Mouse (Mus musculus): ENCODE results near the gene Igf1r. TPM values are rescaled to one million over a fixed set of nuclear protein-coding genes. Genes with fewer than 3 reads are reported as not detected.

The Igf1r gene
- total RNA-seq, 2 experiments from 2014 or later: 32.5 to 38.4 TPM

DNA sequence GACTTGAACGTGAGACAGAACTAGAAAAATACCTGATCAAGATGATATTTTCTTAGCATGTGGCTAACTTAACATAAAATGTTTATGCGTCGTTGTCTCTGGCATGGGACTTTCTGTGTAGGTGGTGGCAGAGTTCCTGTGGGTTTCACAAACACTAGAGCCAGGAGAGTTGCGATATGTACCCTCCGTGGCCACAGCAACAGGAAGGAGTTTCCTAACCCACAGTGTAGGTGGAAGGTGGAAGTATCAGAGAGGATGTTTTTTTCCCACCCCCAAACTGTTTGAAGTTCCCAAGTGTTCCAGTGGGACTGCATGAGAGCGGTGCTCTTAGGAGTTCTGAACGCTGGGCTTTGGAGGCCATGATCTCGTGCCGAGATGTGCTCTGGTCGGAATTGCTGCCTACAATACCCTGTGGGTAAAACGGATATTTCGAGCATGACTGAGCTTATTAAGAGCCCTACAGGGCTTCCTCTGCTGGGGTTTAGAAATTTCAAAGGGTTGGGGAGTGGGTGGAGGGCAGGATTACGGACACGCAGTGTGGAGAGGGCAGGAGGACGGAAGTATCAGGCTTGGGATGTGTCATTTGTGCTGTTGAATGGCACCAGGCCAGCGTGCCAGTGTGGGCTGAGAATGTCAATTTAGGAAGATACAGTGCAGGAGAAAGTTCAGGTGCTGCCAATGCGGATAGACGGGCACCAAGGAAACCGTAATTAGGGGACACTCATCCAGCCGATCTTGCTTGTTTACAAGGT is 195.8 kb downstream of the Igf1r start:
- no peak for DNase-seq (ENCODE audit: extremely low spot score in 1 of 2, low spot score in 1 of 2)

DNA sequence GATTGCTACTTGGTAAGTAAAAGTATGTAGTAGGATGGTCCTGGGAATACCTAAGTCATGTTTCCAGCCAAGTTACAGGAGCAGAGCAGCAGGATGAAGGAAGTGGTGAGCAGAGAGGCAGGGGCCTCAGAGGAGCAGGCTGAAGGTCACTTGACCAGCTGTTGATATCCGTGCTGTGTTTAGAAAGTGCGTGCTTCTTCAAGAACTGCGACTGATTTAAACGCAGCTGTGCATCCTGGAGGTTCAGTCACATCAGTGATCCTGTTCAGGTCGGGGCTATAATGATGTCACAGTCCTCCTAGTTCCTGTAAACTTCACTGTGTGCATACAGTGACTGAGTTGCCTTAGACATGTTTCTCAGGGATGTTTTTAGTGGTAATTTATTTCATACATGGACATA is 199.3 kb downstream of the Igf1r start:
- DNase-seq (ENCODE audit: extremely low spot score in 1 of 2, low spot score in 1 of 2): no peak

DNA sequence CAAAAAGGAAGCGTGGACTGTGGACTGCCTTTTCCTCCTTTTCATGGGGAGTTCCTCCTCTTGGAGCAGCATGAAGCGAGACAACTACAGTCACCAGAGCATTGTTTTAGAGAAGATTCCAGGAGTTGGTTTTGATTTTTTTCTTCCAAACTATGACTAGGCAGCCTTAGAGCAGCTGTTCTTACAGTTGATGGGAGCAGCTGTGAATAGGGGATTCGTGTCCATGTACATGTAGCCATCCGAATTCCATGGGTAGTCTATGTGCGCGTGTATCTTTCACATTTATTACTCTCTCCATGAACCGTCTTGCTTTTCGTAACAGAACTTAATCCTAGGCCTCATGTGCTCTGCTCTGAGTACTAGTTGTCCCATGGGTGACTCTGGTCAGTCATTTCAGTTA is 199.8 kb downstream of the Igf1r start:
- no peak for DNase-seq (ENCODE audit: extremely low spot score in 1 of 2, low spot score in 1 of 2)

DNA sequence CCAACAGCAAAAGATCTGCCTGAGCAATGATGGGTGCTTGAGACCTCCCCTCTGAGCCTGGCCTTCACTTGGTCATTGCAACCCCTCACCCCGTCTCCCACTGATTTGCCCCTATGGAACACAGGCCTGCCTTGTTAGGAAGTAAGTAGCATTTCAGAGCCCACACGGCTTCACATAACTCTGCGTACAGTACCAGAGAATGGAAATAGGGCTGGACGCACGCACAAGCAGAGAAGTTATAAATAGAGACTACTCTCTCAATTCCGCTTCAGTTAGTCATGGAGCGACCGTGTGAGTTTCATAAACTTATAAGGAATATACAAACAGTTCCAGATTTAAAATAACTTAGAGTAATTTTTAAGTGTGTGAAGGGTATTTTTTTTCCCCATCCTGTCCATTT is 200.6 kb downstream of the Igf1r start:
- no peak for DNase-seq (ENCODE audit: extremely low spot score in 1 of 2, low spot score in 1 of 2)

DNA sequence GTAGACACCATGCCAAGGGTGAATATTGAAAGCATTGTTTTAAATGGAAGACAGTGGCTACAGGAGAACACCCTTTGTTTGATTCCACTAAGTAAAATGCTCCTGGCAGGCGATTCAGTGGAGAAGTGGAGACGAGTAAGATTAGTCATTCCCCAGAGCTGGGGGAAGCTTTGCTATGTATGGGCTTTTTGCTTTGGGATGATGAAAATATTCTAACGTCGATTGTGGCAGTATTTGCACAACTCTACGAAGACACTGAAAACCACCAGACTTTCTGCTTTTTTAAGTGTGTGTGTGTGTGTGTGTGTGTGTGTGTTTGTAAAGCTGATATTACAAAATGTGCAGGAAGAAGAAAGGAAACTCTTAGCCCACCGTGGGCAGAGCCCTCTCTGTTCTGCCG is 202.0 kb downstream of the Igf1r start:
- DNase-seq (ENCODE audit: extremely low spot score in 1 of 2, low spot score in 1 of 2): no peak

DNA sequence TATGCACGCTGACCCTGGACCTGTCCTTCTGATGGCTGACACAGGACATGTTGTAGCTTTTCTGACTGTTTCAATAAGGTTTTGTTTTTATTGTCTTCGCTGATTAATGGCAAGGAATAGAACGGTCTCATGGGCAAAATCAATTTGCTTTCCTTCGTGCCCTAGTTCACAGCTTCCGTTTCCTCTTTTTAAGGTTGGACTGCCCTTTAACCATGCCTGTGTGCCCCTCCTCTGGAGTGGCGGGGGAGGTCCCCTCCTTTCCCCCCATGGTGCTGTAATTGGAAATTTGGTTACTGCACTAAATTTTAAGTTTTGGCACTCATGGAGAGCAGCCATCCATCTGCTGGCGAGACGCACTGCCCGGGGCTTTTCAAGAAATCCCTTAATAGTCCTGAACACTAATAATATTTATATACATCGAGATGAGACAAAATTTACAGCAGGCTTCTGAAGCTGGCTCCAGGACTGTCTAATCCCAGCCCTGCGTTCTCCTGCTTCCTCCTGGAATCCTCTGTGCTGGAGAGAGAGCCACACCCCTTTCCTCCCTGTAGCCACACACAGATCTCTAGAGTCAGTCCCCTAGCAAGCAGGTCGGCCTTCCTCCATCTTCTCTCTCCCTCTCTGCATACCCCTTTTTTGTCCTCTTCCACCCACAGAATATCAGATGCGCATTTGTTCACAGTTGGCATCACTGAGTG is 207.6 kb downstream of the Igf1r start:
- DNase-seq (ENCODE audit: extremely low spot score in 1 of 2, low spot score in 1 of 2): no peak

DNA sequence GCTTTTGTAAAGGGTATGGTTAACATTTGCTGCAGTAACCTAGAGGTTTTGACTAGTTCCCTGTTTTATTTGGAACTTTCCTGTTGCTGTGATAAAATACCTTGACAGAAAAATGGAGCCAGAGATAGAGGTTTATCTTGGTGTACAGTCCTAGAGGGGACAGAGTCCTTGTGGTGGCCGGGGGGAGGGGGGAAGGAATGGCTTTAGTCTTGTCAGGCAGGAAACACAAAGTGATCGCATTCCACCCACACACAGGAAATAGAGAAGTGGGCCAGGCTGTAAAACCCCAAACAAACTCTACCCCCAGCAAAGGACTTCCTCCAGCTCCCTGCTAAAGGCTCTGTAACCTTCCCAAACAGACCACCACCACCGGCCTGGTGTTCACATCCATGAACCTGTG is 211.4 kb downstream of the Igf1r start:
- DNase-seq (ENCODE audit: extremely low spot score in 1 of 2, low spot score in 1 of 2): no peak

DNA sequence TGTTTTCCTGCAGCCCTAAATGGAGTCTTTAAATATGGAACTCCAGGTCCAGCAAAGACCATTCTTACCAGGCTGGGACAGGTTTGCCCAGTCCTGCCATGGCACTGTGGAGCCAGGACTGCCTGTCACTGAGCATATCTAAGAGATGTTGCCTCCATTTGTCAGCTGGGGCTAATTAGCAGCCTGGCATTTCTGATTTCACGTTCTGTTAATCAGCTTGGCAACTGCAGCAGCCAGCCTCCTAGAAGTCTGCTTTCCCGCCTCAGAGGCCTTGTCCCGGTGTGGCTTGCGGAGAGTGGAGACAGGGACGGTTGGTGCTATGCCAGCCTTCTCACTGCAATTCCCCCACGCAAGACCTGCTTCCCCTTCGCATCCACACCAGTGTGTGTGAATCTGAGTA is 220.1 kb downstream of the Igf1r start:
- no peak for DNase-seq (ENCODE audit: extremely low spot score in 1 of 2, low spot score in 1 of 2)

DNA sequence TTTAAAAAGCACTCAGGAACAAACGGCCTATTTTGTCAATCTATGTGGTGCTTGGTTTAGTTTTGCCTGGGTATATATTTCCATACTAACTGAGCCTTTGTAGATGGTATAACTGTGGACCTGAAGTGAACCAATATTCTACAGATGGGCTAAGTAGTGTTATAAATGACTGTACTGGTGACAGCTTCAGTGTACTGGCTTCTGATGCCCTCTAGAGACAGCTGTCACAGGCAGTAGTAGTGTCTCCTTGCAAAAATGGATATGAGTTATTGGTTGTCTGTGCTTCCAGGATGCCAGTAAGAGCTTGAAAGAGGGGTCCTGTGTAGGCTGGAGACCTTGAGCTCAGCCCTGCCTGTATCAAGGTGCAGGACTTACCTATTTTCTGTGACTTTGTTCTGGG is 227.0 kb downstream of the Igf1r start:
- no peak for DNase-seq (ENCODE audit: extremely low spot score in 1 of 2, low spot score in 1 of 2)

DNA sequence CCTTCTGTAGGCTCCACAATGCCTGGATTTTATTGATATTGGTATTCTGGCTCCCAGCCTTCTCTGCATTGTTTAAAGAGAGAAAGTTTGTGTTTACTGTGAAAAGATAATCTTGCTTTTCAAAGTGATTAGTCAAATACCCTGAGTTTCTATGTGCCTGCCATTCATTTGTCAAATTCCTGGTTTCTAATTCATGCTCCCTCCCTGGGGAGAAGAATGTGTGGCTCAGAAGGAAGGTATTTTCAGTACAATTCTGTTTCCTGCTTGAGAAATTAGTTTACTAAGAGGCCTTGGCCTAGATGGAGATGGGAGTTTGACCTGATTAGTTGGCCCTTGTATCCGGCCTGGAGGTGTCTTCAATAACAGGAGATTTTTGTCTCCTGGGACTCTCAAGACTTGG is 228.5 kb downstream of the Igf1r start:
- no peak for DNase-seq (ENCODE audit: extremely low spot score in 1 of 2, low spot score in 1 of 2)

DNA sequence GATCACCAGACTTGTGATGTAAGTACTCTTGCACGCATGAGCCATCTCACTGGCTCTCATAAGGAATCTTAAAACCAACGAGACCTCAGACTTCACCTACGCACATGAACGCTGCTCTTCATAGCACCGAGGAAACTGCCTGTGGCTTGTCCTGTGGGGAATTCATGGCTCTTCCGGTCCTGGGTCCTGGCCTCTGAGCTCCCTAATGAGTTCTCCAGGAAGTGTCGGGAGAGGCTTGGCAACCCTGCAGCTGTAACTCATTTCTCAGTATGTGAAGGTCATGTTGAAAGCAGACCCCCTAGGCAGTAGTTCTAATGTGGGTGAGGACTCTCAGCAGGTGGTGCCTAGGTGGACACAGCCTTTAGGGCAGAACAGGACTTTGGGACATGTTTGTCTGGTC is 229.4 kb downstream of the Igf1r start:
- DNase-seq (ENCODE audit: extremely low spot score in 1 of 2, low spot score in 1 of 2): no peak

DNA sequence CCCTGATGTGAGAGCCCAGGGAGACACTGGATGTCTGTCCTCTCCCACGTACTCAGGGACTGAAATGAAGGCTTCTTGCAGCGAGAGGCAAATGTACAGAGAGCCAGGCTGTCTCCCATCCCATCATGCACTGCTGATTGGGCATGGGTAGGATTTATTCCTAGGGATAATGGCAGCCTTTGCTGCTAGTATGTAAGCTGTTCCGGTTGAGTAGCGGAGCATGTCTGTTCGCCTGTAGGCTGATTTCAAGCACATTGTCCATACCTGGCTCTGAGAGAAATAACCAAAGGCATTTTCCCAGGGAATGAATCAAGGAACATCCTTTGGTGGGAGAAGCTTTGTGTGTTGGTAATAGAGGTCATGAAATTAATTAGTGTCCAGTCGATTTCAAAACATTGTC is 230.1 kb downstream of the Igf1r start:
- DNase-seq (ENCODE audit: extremely low spot score in 1 of 2, low spot score in 1 of 2): no peak

DNA sequence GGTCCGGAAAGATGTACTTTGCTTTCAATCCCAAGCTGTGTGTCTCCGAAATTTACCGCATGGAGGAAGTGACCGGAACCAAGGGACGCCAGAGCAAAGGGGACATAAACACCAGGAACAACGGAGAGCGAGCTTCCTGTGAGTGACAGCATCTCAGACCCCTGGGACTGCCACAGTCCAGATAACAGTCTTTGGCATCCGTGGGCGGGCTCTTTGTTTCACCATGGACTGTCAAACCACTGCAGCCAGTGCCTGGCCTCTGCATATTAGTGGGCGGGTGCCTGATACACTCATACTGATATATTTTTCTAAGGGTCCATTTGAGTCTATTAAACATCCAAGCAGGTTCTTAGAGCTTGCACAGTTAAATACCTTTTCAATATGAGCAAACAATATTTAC is 230.8 kb downstream of the Igf1r start:
- DNase-seq (ENCODE audit: extremely low spot score in 1 of 2, low spot score in 1 of 2): no peak

DNA sequence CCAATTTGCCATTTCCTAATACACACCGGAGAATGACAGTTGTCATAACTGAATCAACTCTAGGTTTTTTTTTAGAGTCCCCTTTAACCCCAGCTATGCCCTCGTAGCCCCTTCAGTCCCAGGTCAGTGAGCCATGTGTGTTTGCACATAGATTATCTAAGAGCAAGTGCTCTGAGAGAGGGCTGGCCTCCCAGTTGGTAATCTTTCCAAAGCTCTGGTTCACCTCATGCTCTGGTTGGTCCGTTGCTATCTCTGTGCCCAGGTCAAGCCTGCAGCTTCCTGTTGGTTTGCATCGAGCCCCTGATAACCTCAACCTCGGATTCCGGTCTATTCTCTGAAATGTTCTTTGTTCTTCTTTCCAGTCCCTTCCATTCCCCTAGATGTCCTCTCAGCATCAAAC is 236.6 kb downstream of the Igf1r start:
- no peak for DNase-seq (ENCODE audit: extremely low spot score in 1 of 2, low spot score in 1 of 2)

DNA sequence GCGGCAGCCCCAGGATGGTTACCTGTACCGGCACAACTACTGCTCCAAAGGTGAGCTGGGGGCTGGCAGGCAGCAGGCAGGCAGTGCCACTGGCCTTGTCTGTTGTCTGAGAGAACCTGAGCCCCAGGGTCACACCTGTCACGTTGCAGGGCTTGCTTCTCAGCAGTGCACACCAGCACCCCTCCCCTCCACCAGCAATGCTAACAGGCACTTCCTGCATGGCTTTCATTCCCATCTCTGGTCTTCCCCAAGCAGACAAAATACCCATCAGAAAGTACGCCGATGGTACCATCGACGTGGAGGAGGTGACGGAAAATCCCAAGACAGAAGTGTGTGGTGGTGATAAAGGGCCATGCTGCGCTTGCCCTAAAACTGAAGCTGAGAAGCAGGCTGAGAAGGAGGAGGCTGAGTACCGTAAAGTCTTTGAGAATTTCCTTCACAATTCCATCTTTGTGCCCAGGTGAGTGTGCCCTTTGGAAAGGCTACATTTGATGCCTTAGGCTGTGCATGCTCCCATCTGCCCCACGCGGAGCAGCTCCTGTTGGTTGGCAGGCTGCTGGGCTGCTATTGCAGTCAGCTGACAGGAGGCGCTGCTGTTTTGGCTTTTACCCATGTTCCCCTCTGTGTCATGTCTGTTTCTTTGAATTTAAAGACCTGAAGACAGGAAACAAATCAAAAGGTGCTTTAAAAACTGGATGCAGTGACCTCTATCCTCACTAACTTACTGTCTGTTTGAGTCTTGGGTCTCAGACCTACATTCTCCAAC is 237.2 kb downstream of the Igf1r start:
- DNase-seq (ENCODE audit: extremely low spot score in 1 of 2, low spot score in 1 of 2): no peak

DNA sequence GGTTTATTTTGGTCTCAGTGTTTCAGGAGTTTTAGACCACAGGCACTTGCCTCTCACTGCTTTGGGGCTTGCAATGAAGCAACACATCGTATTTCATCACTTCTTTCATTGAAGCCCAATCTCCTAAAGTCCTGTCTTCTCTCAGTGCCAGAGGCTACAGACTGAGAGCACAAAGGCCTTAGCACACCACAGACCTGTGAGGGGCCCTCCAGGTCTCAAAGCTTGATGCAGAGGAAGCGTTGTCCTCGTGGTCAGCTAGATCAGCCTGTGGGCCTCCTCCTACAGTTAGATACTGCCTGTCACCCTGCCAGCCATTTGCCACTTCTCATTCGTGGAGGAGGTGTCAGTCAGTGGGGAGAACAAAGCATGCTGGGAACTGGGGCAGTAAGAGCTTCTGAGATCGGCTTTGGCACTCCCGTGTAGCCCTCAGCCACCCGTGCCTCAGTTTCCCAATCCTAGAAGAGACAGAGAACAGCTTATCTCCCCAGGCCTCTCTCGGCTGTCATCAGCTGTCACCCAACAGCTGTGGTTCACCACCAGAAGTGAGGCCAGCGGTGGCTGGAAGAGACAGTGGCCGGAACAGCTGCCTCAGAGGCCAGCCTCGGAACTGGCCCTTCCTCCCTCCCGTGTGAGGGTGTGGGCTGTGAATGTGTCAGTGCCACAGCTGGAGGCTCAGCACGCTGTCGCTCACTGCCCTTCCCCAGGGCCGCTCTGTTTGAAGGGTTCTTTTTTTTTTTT is 241.5 kb downstream of the Igf1r start:
- DNase-seq (ENCODE audit: extremely low spot score in 1 of 2, low spot score in 1 of 2): no peak

DNA sequence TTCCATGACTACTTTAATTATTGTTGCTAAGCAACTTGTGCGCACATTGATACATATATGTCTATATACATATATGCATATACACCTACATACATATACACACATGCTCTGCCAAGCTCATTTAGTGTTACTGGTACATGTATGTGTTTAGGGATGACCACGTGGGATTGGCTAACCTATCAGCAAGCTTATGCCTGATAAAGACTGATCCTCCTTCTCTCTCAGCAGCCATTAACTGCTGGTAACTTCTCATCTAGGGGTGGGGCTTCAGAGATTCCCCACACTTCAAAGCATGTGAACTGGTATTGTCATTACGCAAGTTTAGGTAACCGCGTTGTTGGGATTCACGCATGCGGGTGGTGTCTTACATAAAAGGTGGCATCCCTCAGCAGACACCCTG is 247.0 kb downstream of the Igf1r start:
- no peak for DNase-seq (ENCODE audit: extremely low spot score in 1 of 2, low spot score in 1 of 2)

DNA sequence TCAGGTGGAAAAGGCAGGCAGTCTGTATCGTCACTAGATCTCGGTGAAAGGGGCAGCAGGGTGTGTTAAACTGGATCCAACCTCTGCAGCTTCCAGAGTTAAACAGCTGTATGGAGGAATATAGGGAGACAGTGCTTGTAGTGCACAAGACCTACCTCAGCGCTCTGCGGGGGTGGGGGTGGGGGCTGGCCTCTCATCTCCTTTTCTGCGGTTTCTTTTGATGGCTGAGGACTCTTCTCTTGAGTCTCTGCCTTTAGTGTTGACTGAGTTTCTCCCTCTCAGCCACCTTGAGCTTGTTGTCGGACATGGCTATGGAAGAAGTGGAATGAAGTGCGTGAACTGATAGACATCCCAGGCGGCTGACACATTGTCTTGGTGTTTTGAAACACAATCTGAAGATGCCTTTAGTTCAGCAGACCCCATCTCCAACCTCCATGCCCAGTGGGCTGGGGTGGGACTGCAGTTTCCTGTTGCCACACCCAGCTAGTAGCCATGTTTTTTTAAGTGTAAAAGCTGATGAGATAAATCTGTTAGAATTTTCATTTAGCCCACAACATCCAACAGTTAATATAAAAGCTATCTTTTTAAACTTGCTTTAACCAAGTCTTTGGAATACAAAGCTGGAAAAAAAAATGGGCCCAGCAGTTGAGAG is 253.3 kb downstream of the Igf1r start:
- DNase-seq (ENCODE audit: extremely low spot score in 1 of 2, low spot score in 1 of 2): no peak

DNA sequence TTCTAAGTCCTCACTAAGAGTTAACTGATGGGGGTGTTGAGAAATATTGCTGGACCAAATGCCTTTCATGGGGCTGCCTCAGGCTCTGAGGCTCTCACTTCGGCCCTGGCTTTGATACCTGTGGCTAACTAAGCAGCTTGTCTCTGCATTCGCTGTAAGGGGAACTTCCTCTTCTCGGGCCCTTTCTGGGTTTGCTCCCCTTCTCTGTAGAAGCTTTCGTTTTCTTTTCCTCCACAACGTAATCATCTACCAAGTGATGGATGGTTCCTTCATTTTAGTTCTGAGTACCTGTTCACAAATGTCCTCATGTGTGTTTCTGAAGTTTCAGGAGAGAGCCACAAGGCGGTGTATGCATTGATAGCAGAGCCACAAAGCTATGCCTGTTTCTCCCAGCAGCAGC is 256.4 kb downstream of the Igf1r start:
- DNase-seq (ENCODE audit: extremely low spot score in 1 of 2, low spot score in 1 of 2): no peak

DNA sequence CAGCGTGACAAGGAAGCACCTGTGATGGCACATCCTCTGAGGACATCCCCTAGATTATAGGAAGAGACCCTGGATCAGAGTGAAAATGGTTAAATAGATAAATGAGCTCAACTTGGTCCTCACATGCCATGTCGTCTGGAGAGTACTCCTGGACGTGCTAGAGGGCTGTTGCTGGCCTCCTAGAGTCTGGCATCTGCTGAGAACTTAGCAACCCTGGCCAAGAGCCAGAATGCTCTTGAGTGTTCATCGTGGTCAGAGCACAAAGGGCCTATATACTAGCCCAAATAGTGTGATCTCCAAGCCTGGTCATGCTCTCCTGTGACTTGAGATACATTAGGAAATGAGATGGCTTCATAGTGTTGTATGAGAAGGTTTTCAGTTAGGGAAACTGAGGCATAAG is 257.8 kb downstream of the Igf1r start:
- DNase-seq (ENCODE audit: extremely low spot score in 1 of 2, low spot score in 1 of 2): no peak
